Mouse (Mus musculus): ENCODE results near the gene Abcb1b.
"Not testable (repeated sequence)": the region's sequence is repeated elsewhere in the genome, so short reads cannot be mapped to it uniquely, and the experiment has no call there.

Abcb1b gene

GRCm38 (mm10) chr5:8865630-8866029, 67.7 kb downstream of the Abcb1b start:
- DNase-seq = not testable (repeated sequence)

GRCm38 (mm10) chr5:8866366-8866765, 68.4 kb downstream of the Abcb1b start:
- DNase-seq = no peak

- DNase-seq = peak; percentile 13 to 14
These were observed 70.1 kb downstream of the Abcb1b start for GRCm38 (mm10) chr5:8868019-8868418.

- DNase-seq = no peak
These were observed 75.3 kb downstream of the Abcb1b start for GRCm38 (mm10) chr5:8872979-8873915.

DNA sequence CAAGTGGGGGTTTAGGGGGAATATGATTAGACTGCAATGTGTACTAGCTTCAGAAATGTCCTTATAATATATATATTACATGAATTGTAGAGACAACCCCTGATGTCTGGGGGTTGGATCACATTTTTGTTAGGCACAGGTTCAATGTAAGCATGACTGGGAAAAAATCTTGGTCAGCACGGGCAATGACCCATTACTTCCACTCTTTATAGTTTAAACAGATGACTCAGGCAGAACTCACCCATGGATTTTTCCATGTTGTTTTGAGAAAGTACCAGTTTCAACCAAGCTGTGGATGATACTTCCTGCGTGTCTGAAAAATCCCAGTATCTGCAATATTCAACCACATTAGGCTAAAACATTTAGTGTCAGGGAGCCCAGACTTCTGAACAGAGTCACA, 79.1 kb downstream of the Abcb1b start:
- no peak for DNase-seq

GRCm38 (mm10) chr5:8877800-8878199, 79.9 kb downstream of the Abcb1b start:
- no peak for DNase-seq

DNA sequence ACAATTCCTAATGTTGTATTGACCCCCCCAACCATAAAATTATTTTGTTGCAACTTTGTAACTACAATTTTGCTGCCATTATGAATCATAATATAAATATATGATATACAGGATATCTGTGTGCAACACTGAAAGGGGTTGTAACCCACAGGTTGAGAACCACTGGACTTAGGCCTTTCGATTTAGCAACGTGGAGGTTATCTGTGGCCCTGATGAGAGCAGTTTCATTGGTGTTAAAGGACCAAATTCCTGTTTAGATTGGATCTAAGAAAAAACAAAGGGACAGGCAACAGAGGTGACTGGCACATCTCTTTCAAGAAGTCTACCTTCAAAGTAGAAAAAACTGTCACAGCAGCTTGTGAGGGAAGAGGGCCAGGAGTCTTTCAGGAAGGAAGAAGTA, 87.9 kb downstream of the Abcb1b start:
- DNase-seq = no peak

DNA sequence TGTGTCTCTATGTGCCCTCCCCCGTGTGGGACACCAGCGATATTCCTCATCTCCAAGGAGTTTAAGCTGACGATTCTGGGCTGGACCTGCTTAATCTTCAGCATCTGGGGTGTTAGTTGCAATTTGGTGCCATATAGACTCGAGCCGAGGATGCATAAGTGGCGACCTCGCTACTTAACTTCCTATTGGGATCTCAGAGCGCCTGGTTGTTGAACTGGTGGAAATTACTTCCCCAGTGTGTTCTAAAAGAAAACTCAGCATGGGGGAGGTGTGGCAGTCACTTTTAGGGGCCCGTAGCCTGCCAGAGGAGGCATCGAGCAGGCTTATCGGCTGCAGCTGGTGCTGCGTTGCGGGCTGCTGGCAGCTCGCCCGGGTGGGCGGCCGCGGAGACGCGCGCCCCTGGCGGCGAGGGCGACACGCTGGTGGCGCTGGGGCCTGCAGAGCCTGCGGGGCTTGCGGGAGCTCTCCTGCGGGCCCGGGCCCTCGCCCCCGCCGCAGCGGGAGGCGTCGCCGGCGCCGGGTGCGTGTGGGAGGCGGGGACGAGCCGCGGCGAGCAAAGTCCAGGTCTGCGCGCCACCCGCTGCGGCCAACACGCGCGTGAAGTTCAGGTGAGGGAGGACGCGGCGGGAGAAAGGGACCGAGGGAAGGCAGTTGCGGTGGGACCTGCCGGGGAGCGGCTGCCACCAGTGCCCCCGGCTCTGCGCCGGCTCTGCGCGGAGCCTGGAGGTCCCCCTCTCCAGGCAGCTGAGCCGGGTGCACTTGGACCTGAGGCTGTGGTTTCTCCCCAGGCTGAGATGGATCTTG, 95.6 kb downstream of the Abcb1b start, which contains the start of gene Abcb4:
Gene Abcb4 (plus strand): TSS at position 418 of the 804 bp plus-strand sequence.
- DNase-seq = peak; percentile 69 to 79

GRCm38 (mm10) chr5:8894104-8894425, 96.1 kb downstream of the Abcb1b start:
- DNase-seq = no peak

DNA sequence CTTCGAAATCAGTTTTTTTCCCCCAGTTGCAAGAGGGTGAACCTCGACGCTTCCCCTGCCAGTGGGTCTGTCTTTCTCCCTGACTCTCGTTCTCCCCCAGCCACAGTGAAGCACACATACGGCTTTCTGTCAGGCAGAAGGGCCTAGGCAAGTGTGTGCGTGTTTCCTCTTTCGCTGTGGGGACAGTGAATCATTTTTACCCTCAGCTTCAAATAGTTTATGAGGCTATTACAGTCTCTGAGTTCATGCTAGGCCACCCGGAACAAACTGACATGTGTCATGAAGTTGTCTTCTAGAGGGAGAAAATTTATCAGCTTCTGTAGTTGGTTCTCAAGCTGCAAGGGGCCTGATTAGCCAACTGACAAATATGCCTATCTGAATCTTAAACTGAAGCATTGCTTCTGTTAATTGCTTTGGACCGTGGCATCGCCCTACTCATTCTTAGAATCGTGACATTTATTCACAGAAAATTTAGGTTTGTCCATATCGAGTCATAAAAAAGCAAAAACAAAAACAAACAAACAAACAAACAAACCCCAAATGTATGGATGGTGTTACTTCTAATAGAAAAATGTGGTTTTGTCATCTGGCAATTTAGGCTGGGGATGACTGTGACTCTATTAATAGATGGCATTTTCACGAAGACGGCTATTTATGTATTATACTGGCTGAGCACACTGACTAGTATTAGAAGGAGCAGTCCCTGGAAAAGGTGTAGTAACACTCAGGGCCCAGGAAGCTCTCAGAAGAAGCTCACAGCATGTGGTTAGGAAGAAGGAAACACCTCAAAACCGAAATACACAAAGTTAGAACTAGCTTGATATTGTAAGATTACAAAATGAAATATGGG, 96.9 kb downstream of the Abcb1b start:
- DNase-seq = peak in 1 of 2 experiments; percentile 4

- DNase-seq = no peak
These were observed 98.3 kb downstream of the Abcb1b start for GRCm38 (mm10) chr5:8896198-8896597.

- DNase-seq = no peak
These were observed 100.3 kb downstream of the Abcb1b start for GRCm38 (mm10) chr5:8898246-8898645.

GRCm38 (mm10) chr5:8901001-8901400, 103.1 kb downstream of the Abcb1b start:
- DNase-seq = no peak

- no peak for DNase-seq
These were observed 104.3 kb downstream of the Abcb1b start for GRCm38 (mm10) chr5:8902141-8902817.

- DNase-seq = no peak
These were observed 106.6 kb downstream of the Abcb1b start for GRCm38 (mm10) chr5:8904539-8904938.

DNA sequence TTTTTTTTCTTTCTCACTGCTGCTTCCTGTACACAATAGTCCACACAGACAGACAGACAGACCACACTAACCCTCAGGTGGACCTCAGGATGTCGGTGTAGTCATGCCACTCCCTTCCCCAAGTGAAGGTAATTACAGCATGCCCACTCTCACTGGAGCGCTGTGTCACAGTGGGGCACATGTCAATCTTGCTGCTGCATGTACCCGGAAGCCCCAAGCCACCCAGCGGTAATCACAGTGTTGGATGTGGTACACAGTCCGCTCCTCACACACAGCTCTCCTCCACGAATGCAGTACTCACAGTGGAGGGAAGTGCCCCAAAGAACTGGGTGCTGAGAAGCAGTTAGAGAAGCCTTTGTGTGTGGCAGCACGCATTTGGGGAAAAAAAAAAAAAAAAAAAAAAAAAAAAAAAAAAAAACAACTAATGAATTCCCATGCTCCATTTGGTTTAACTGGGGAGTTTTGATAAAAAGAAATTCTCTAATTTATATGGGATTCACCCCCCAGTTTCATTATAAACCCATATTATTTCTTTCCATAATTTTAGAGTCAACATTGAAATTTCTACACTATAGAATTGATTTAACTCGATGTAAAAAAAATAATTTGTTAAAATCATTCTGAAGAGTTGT, 113.7 kb downstream of the Abcb1b start:
- DNase-seq = peak; percentile 42 to 57
